Mouse (Mus musculus): ENCODE measurements around the gene Egfl7.

DNA sequence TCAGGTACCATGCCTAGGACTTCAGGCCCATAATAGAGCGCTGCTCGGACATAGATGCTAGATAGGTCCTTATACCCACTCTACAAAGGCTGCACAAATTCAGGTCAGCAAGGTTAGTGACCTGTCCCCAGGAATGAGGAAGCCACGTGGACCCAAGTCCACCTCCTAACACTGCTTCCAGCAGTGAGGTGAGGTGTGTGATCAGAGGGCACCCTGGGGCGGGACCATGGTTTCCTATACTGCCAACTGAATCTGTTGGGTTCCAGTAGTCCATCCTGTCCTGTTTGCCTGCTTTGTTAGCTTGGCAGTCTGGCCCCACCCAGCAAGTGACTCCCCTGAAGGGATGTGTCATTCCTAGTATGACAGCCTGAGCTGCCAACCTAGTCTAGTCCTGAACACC is 20.2 kb downstream of the Egfl7 start:
- TF ChIP-seq CTCF (IDR thresholded peaks at IDR 0.05; ENCODE audit: control insufficient read depth, insufficient read depth, insufficient replicate concordance, low read depth, low read length) (no peak), POLR2A (IDR thresholded peaks at IDR 0.05; ENCODE audit: control insufficient read depth, low read depth, low read length) (no peak)
